Mouse (Mus musculus): ENCODE measurements around the gene Car10. TPM values are rescaled to one million over a fixed set of nuclear protein-coding genes. Genes with fewer than 3 reads are reported as not detected.
A peak's percentile ranks its signal among the peaks of the same experiment; 100 is the strongest.

Gene Car10
- polyA plus RNA-seq, 1 experiment from 2014 or later, result 0.20 TPM

GRCm38 (mm10) chr11:93503469-93503868, 405.6 kb downstream of the Car10 start:
- no peak for ATAC-seq
- Histone ChIP-seq H3K4me1 (replicated peaks; ENCODE audit: control insufficient read depth, insufficient read depth, low read length) (no peaks in the 10 kb centered on the region), H3K27ac (ENCODE audit: low read depth, low read length) (no peak overlapping the region), H3K9ac (ENCODE audit: low read depth, low read length) (no peak overlapping the region), H3K9me3 (ENCODE audit: control insufficient read depth) (no peaks in the 10 kb centered on the region), H3K4me2 (replicated peaks; ENCODE audit: low read depth) (no peak overlapping the region), H3K27me3 (replicated peaks; ENCODE audit: control insufficient read depth, insufficient read depth, low read length) (no peaks in the 10 kb centered on the region), H3K4me3 (ENCODE audit: low read depth, low read length) (no peak overlapping the region), H3K36me3 (ENCODE audit: control insufficient read depth, insufficient read depth) (no peaks in the 10 kb centered on the region)
- peak; percentile 60 for TF ChIP-seq CTCF (IDR thresholded peaks at IDR 0.05; ENCODE audit: low read depth)
- WGBS, result 31% methylated on average over 2 of the region's 2 CpGs

DNA sequence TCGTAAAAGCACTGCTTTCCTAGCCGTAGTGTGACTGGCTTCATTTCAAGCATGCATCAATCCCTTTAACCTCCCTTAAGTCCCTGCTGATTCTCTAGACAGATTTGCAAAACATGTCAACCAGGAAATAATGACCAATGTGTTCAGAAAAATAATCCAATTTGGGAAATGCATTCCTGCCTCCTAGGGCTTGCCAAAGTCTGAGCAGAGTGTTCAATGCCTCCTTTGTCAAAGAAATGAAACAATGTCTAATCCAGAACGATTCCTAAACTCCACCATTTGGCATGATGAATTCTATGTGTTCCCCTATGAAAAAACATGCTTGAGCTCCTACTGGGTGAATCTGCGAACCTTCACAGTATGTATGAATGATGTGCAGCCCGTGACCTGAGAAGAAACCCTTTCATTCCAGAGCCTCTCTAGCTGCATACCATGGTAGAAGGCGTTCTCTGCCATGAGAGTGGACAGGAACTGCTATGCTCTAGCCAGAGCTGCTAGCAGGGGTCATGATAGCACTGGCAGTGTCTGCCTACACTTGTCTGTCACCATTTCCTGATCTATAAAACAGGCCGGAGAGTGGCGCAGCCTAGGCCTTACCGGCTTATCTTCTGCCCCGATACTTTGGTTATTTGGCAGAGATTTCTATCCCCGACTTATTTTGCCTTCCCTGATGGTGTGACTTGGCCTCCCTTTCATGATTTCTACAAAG, 411.9 kb downstream of the Car10 start:
- H3K27me3 ChIP-seq (replicated peaks; ENCODE audit: control insufficient read depth, insufficient read depth, low read length), result no peaks in the 10 kb centered on the region
- no peak overlapping the region for H3K9ac ChIP-seq (ENCODE audit: low read depth, low read length)
- no peak overlapping the region for H3K4me3 ChIP-seq (ENCODE audit: low read depth, low read length)
- 62% methylated on average over 11 of the region's 11 CpGs for WGBS
- H3K27ac ChIP-seq (ENCODE audit: low read depth, low read length), result no peak overlapping the region
- H3K9me3 ChIP-seq (ENCODE audit: control insufficient read depth), result no peaks in the 10 kb centered on the region
- no peak for ATAC-seq
- H3K4me1 ChIP-seq (replicated peaks; ENCODE audit: control insufficient read depth, insufficient read depth, low read length), result no peaks in the 10 kb centered on the region
- TF ChIP-seq CTCF (IDR thresholded peaks at IDR 0.05; ENCODE audit: low read depth), result no peak
- H3K36me3 ChIP-seq (ENCODE audit: control insufficient read depth, insufficient read depth), result no peaks in the 10 kb centered on the region
- H3K4me2 ChIP-seq (replicated peaks; ENCODE audit: low read depth), result no peak overlapping the region

DNA sequence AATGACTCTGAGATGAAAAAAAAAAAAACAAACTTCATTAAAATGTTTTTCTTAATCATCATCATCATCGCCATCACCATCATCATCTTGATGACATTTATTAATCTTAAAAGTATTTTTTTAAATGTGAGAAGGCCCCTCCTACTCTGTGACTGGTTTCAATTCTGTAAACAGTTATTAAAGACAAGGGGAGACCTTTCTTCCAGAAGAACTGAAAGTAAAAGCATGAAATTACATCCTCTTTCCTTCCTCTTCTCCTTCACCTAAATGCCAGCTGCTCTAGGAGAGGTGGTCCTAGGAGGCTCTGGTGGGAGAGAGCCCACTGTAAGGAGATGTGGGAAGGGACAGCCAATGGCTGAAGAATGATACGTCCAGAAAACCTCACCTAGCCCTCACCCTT, 415.0 kb downstream of the Car10 start:
- ATAC-seq, result no peak
- H3K4me3 ChIP-seq (ENCODE audit: low read depth, low read length), result no peak overlapping the region
- H3K4me1 ChIP-seq (replicated peaks; ENCODE audit: control insufficient read depth, insufficient read depth, low read length), result no peaks in the 10 kb centered on the region

GRCm38 (mm10) chr11:93514396-93514795, 416.6 kb downstream of the Car10 start:
- Histone ChIP-seq H3K27me3 (replicated peaks; ENCODE audit: control insufficient read depth, insufficient read depth, low read length) (no peaks in the 10 kb centered on the region), H3K4me1 (replicated peaks; ENCODE audit: control insufficient read depth, insufficient read depth, low read length) (no peaks in the 10 kb centered on the region), H3K4me2 (replicated peaks; ENCODE audit: low read depth) (no peak overlapping the region), H3K9me3 (ENCODE audit: control insufficient read depth) (no peaks in the 10 kb centered on the region), H3K4me3 (ENCODE audit: low read depth, low read length) (no peak overlapping the region), H3K9ac (ENCODE audit: low read depth, low read length) (no peak overlapping the region), H3K27ac (ENCODE audit: low read depth, low read length) (no peak overlapping the region), H3K36me3 (ENCODE audit: control insufficient read depth, insufficient read depth) (no peaks in the 10 kb centered on the region)
- WGBS, result 25% methylated on average over 2 of the region's 2 CpGs
- TF ChIP-seq CTCF (IDR thresholded peaks at IDR 0.05; ENCODE audit: low read depth), result peak; percentile 41
- ATAC-seq, result no peak

More for the DNA sequence above, 415.0 kb downstream of the Car10 start:
- Histone ChIP-seq H3K9me3 (ENCODE audit: control insufficient read depth) (no peaks in the 10 kb centered on the region), H3K4me2 (replicated peaks; ENCODE audit: low read depth) (no peak overlapping the region), H3K27ac (ENCODE audit: low read depth, low read length) (no peak overlapping the region), H3K27me3 (replicated peaks; ENCODE audit: control insufficient read depth, insufficient read depth, low read length) (no peaks in the 10 kb centered on the region), H3K36me3 (ENCODE audit: control insufficient read depth, insufficient read depth) (no peaks in the 10 kb centered on the region), H3K9ac (ENCODE audit: low read depth, low read length) (no peak overlapping the region)
- no peak for TF ChIP-seq CTCF (IDR thresholded peaks at IDR 0.05; ENCODE audit: low read depth)
- 89% methylated on average over 2 of the region's 2 CpGs for WGBS

DNA sequence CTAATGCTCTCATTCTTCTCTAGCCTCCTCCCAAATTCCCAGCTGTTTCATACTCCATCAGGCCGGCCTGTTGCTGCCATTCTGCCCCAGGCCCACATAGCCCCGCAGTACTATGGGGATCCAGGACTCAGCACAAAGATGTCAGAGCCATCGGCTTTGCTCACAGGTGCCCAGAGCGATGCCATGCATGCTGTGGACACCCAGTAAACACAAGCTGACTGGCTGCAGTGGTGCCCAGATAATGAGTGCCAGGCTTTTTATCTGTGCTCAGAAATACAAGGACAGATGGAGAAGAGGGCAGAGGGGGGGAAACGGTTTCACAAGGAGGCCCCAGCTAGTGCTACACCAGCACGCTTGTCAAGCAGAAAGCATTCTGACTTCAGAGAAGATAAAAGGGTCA, 417.7 kb downstream of the Car10 start:
- H3K36me3 ChIP-seq (ENCODE audit: control insufficient read depth, insufficient read depth), result no peaks in the 10 kb centered on the region
- H3K4me2 ChIP-seq (replicated peaks; ENCODE audit: low read depth), result no peak overlapping the region
- H3K27ac ChIP-seq (ENCODE audit: low read depth, low read length), result no peak overlapping the region
- no peak overlapping the region for H3K4me3 ChIP-seq (ENCODE audit: low read depth, low read length)
- H3K9me3 ChIP-seq (ENCODE audit: control insufficient read depth), result no peaks in the 10 kb centered on the region
- no peaks in the 10 kb centered on the region for H3K27me3 ChIP-seq (replicated peaks; ENCODE audit: control insufficient read depth, insufficient read depth, low read length)
- no peaks in the 10 kb centered on the region for H3K4me1 ChIP-seq (replicated peaks; ENCODE audit: control insufficient read depth, insufficient read depth, low read length)
- no peak for TF ChIP-seq CTCF (IDR thresholded peaks at IDR 0.05; ENCODE audit: low read depth)
- H3K9ac ChIP-seq (ENCODE audit: low read depth, low read length), result no peak overlapping the region
- 85% methylated on average over 6 of the region's 6 CpGs for WGBS
- no peak for ATAC-seq

GRCm38 (mm10) chr11:93516216-93516615, 418.4 kb downstream of the Car10 start:
- TF ChIP-seq CTCF (IDR thresholded peaks at IDR 0.05; ENCODE audit: low read depth), result no peak
- no peak overlapping the region for H3K9ac ChIP-seq (ENCODE audit: low read depth, low read length)
- no peaks in the 10 kb centered on the region for H3K4me1 ChIP-seq (replicated peaks; ENCODE audit: control insufficient read depth, insufficient read depth, low read length)
- H3K27me3 ChIP-seq (replicated peaks; ENCODE audit: control insufficient read depth, insufficient read depth, low read length), result no peaks in the 10 kb centered on the region
- no peak overlapping the region for H3K27ac ChIP-seq (ENCODE audit: low read depth, low read length)
- no peak overlapping the region for H3K4me2 ChIP-seq (replicated peaks; ENCODE audit: low read depth)
- H3K4me3 ChIP-seq (ENCODE audit: low read depth, low read length), result no peak overlapping the region
- no peaks in the 10 kb centered on the region for H3K9me3 ChIP-seq (ENCODE audit: control insufficient read depth)
- no peak for ATAC-seq
- WGBS, result 80% methylated on average over 9 of the region's 9 CpGs
- H3K36me3 ChIP-seq (ENCODE audit: control insufficient read depth, insufficient read depth), result no peaks in the 10 kb centered on the region

Measured in intestine, postnatal 0 days (tissue).